Mouse (Mus musculus) heart, embryonic 10.5 days (tissue): ENCODE measurements around the gene Olfr1261. TPM values are rescaled to one million over a fixed set of nuclear protein-coding genes. Genes with fewer than 3 reads are reported as not detected.

Experiments
- DNase-seq: peaks from one replicate; pipeline ENCODE4 v3.0.0-alpha.2; 2017; ENCODE audit warnings: low spot score
- H3K27ac ChIP-seq: fragments of 300-500 bp; sonication (generic); 2 replicates; pipeline ENCODE4 v1.5.1; 2016; ENCODE audit warnings: mild to moderate bottlenecking
- H3K27me3 ChIP-seq: fragments of 300-500 bp; sonication (generic); 2 replicates; pipeline ENCODE4 v1.6.1; 2016; ENCODE audit warnings: mild to moderate bottlenecking; ENCODE audit not compliant: poor library complexity, insufficient read depth, severe bottlenecking
- H3K36me3 ChIP-seq: fragments of 300-500 bp; sonication (generic); 2 replicates; pipeline ENCODE4 v1.6.1; 2016; ENCODE audit warnings: mild to moderate bottlenecking, moderate library complexity
- H3K4me1 ChIP-seq: fragments of 300-500 bp; sonication (generic); 2 replicates; pipeline ENCODE4 v1.6.1; 2016; ENCODE audit warnings: mild to moderate bottlenecking
- H3K4me3 ChIP-seq: fragments of 300-500 bp; sonication (generic); 2 replicates; pipeline ENCODE4 v1.5.1; 2016; ENCODE audit warnings: mild to moderate bottlenecking, moderate library complexity
- H3K9me3 ChIP-seq: fragments of 300-500 bp; sonication (generic); 2 replicates; pipeline ENCODE4 v1.6.1; 2016; ENCODE audit warnings: mild to moderate bottlenecking, moderate library complexity
- WGBS: fragments of 180-500 bp; shearing (Covaris S2); methylation state at CpG from one replicate; pipeline ENCODE4 v1.1.7; 2016; 5-methylcytosine and 5-hydroxymethylcytosine counted together
- polyA plus RNA-seq: library from polyadenylated mRNA; unstranded; fragments of >200 nt; fragmentation: Nextera tagmentation; extraction: Ambion mirVana; gene quantifications from 2 replicates; pipeline ENCODE4 v1.2.1, GENCODE M21; 2016

Gene Olfr1261
- polyA plus RNA-seq = not detected in 2 replicates

DNA sequence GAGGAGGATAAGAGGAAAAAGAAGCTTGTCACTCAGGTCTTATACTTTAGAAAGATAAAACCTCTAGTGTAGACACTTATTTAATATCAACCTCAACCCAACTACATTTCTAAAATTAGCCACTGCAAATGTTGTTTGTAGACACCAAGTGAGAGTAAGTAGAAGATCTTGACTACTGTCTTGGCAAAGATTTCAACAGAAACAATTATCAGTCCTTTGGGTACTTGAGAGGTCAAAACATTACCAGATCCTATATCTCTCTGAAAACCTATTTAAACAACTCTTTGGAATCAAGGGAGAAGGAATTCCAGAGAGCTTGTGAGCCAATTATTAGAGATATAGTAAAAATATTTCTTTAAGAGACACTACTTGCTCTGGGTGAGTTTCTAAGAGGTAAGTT lies at the start of gene Olfr1261:
Gene Olfr1261 (plus strand): TSS at position 301 of the 400 bp plus-strand sequence.
- H3K36me3 ChIP-seq = no peaks in the 10 kb centered on the region
- no peaks in the 10 kb centered on the region for H3K9me3 ChIP-seq
- no peak within 1 kb of the TSS for H3K4me3 ChIP-seq
- no peaks in the 10 kb centered on the region for H3K27me3 ChIP-seq
- no peaks in the 10 kb centered on the region for H3K4me1 ChIP-seq
- H3K27ac ChIP-seq = no peak within 1 kb of the TSS
- no peak for DNase-seq

- Histone ChIP-seq H3K27me3 (no peaks in the 10 kb centered on the region), H3K9me3 (no peaks in the 10 kb centered on the region), H3K4me3 (no peak within 1 kb of the TSS), H3K4me1 (no peaks in the 10 kb centered on the region), H3K36me3 (no peaks in the 10 kb centered on the region), H3K27ac (no peak within 1 kb of the TSS)
- no peak for DNase-seq
- 82% methylated on average over 5 of the region's 5 CpGs for WGBS
These were observed 42.5 kb upstream of the Olfr1261 start, which contains the start of gene Olfr1259 for GRCm38 (mm10) chr2:89948564-89948963. Gene Olfr1259, minus strand, starts transcription at chr2:89948664.

- Histone ChIP-seq H3K9me3 (no peaks in the 10 kb centered on the region), H3K27ac (no peak within 1 kb of the TSS), H3K4me3 (no peak within 1 kb of the TSS), H3K4me1 (no peaks in the 10 kb centered on the region), H3K27me3 (no peaks in the 10 kb centered on the region), H3K36me3 (no peaks in the 10 kb centered on the region)
- DNase-seq = no peak
- WGBS = 77% methylated on average over 2 of the region's 2 CpGs
These were observed 16.8 kb upstream of the Olfr1261 start, which contains the start of gene Olfr1260 for GRCm38 (mm10) chr2:89974184-89974583. Gene Olfr1260, plus strand, starts transcription at chr2:89974340.

- 79% methylated on average over 2 of the region's 2 CpGs for WGBS
- H3K27ac ChIP-seq = no peak overlapping the region
- no peak overlapping the region for H3K4me3 ChIP-seq
These were observed 13.3 kb upstream of the Olfr1261 start for GRCm38 (mm10) chr2:89977709-89978108.

DNA sequence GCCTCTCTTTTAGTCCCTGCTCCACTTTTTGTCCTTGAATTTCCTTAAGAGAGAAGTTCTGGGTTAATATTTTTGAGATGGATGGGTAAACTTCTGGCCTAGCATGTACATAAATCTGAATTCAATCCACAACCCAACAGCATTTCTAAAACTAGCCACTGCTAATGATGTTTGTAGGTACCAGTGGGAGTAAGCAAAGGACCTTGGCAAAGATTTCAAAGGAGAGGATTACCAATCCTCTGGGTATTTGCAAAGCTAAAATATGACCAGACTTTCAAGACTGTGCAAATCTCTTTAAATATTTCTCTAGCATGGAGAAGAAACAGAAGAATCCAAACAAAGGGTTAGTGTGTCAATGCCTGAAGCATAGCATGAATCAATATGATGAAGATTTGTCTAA lies 8.8 kb downstream of the Olfr1261 start, which contains the start of gene Olfr1262:
Gene Olfr1262 (plus strand): TSS at position 301 of the 400 bp plus-strand sequence.
- no peak for DNase-seq
- no peak within 1 kb of the TSS for H3K4me3 ChIP-seq
- no peaks in the 10 kb centered on the region for H3K9me3 ChIP-seq
- no peaks in the 10 kb centered on the region for H3K36me3 ChIP-seq
- no peak within 1 kb of the TSS for H3K27ac ChIP-seq
- H3K4me1 ChIP-seq = no peaks in the 10 kb centered on the region
- no peaks in the 10 kb centered on the region for H3K27me3 ChIP-seq

More at GRCm38 (mm10) chr2:89977709-89978108, 13.3 kb upstream of the Olfr1261 start:
- no peaks in the 10 kb centered on the region for H3K27me3 ChIP-seq
- no peak for DNase-seq
- H3K9me3 ChIP-seq = no peaks in the 10 kb centered on the region
- H3K36me3 ChIP-seq = no peaks in the 10 kb centered on the region
- no peaks in the 10 kb centered on the region for H3K4me1 ChIP-seq

- Histone ChIP-seq H3K4me3 (no peak within 1 kb of the TSS), H3K9me3 (no peaks in the 10 kb centered on the region), H3K27ac (no peak within 1 kb of the TSS), H3K27me3 (no peaks in the 10 kb centered on the region), H3K4me1 (no peaks in the 10 kb centered on the region), H3K36me3 (no peaks in the 10 kb centered on the region)
- DNase-seq = no peak
- WGBS = 80% methylated on average over 2 of the region's 2 CpGs
These were observed 20.8 kb downstream of the Olfr1261 start, which contains the start of gene Olfr1263 for GRCm38 (mm10) chr2:90011831-90012230. Gene Olfr1263, plus strand, starts transcription at chr2:90012131.

GRCm38 (mm10) chr2:90025477-90025876 lies 34.5 kb downstream of the Olfr1261 start, which contains the start of gene Olfr1264:
Gene Olfr1264, minus strand, starts transcription at chr2:90025577.
- DNase-seq = no peak
- Histone ChIP-seq H3K4me1 (no peaks in the 10 kb centered on the region), H3K9me3 (no peaks in the 10 kb centered on the region), H3K4me3 (no peak within 1 kb of the TSS), H3K27me3 (no peaks in the 10 kb centered on the region), H3K36me3 (no peaks in the 10 kb centered on the region), H3K27ac (no peak within 1 kb of the TSS)
- 63% methylated on average over 2 of the region's 2 CpGs for WGBS

GRCm38 (mm10) chr2:90035037-90035436 lies 44.0 kb downstream of the Olfr1261 start, which contains the start of gene Olfr1265:
Gene Olfr1265, plus strand, starts transcription at chr2:90035337.
- Histone ChIP-seq H3K9me3 (no peaks in the 10 kb centered on the region), H3K27ac (no peak within 1 kb of the TSS), H3K4me3 (no peak within 1 kb of the TSS), H3K27me3 (no peaks in the 10 kb centered on the region), H3K4me1 (no peaks in the 10 kb centered on the region), H3K36me3 (no peaks in the 10 kb centered on the region)
- DNase-seq = no peak

Other genes starting within 250 kb of the Olfr1261 start
- not detected in 2 replicates for gene Olfr1253, start 234.1 kb upstream of the Olfr1261 start, polyA plus RNA-seq
- not detected in 2 replicates for gene Olfr1254, start 197.6 kb upstream of the Olfr1261 start, polyA plus RNA-seq
- not detected in 2 replicates for gene Olfr1255, start 179.2 kb upstream of the Olfr1261 start, polyA plus RNA-seq
- gene Olfr1256, start 149.7 kb upstream of the Olfr1261 start, polyA plus RNA-seq = not detected in 2 replicates
- gene Olfr48, start 143.0 kb upstream of the Olfr1261 start, polyA plus RNA-seq = not detected in 2 replicates
- not detected in 2 replicates for gene Olfr1257, start 112.8 kb upstream of the Olfr1261 start, polyA plus RNA-seq
- not detected in 2 replicates for gene Olfr1258, start 63.9 kb upstream of the Olfr1261 start, polyA plus RNA-seq
- gene Olfr1259, start 42.6 kb upstream of the Olfr1261 start, polyA plus RNA-seq = not detected in 2 replicates
- gene Olfr1260, start 16.9 kb upstream of the Olfr1261 start, polyA plus RNA-seq = not detected in 2 replicates
- gene Olfr1262, start 8.9 kb downstream of the Olfr1261 start, polyA plus RNA-seq = not detected in 2 replicates
- gene Olfr1263, start 20.9 kb downstream of the Olfr1261 start, polyA plus RNA-seq = not detected in 2 replicates
- gene Olfr1264, start 34.4 kb downstream of the Olfr1261 start, polyA plus RNA-seq = not detected in 2 replicates
- not detected in 2 replicates for gene Olfr1265, start 44.1 kb downstream of the Olfr1261 start, polyA plus RNA-seq
- not detected in 2 replicates for gene Olfr140, start 72.4 kb downstream of the Olfr1261 start, polyA plus RNA-seq
- not detected in 2 replicates for gene Olfr1269, start 130.2 kb downstream of the Olfr1261 start, polyA plus RNA-seq
- gene Olfr32, start 151.1 kb downstream of the Olfr1261 start, polyA plus RNA-seq = not detected in 2 replicates
- gene Olfr1270, start 161.9 kb downstream of the Olfr1261 start, polyA plus RNA-seq = not detected in 2 replicates
- gene Olfr1506, start 233.3 kb downstream of the Olfr1261 start, polyA plus RNA-seq = not detected in 2 replicates